ENCODE assay signal across 7 mouse cellular contexts in the genomic region with DNA sequence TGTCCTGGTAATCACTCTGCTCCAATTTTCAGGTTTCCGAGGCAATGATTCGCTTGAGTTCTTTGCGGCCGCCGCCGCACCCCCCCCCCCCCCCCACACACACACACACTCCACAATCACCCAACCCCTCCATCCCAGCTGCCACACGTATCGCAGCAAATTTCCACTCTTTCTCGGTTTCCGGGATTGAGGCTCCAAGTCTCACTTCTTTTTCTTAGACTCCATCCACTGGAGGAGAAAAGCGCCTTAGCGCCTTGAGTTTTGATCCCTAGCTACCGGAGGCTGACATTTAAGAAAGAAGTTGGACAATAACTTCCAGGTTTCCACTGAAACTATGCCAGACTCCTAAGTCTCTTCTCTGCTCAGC. TPM values are rescaled to one million over a fixed set of nuclear protein-coding genes. Genes with fewer than 3 reads are reported as not detected.
DNase-seq lines count a peak whose midpoint lies in the region; ATAC-seq and TF ChIP-seq lines count a peak whose summit lies in the region.

No protein-coding gene starts in this region.

- H3K4me1 ChIP-seq in lung, adult 2 months (ENCODE audit: control insufficient read depth, insufficient read depth, low read length) = peaks cover 6% of the 10 kb centered on the region; the same call in 1 of the 2 replicates
- H3K4me1 ChIP-seq in hindbrain, embryonic 11.5 days (replicated peaks; ENCODE audit: control insufficient read depth, insufficient read depth, low read length) = 0 out of 2 replicates have a peak, but pooled peaks cover 4% of the 10 kb centered on the region
- H3K4me1 ChIP-seq in midbrain, embryonic 10.5 days = peaks cover 19% of the 10 kb centered on the region

- DNase-seq in lung, adult 2 months = no peak
- DNase-seq in lung, adult 18-20 months = no peak
- DNase-seq in brain, adult 2 months (ENCODE audit: low read depth, low spot score) = peak; percentile 29
- DNase-seq in hindbrain, embryonic 11.5 days (ENCODE audit: low spot score) = no peak
- peak; percentile 51 for DNase-seq in midbrain, embryonic 10.5 days (ENCODE audit: low spot score)
- DNase-seq in ovary, postnatal 14 days (ENCODE audit: low spot score) = no peak
- DNase-seq in ovary, postnatal 36 days (ENCODE audit: low spot score) = no peak

- H3K27ac ChIP-seq in hindbrain, embryonic 11.5 days (ENCODE audit: low read depth, low read length) = peak overlapping the region; percentile 89
- H3K27ac ChIP-seq in midbrain, embryonic 10.5 days (replicated peaks) = peak overlapping the region; percentile 98

- no peaks in the 10 kb centered on the region for H3K36me3 ChIP-seq in hindbrain, embryonic 11.5 days (ENCODE audit: control insufficient read depth, insufficient read depth, low read length)
- peaks cover 8% of the 10 kb centered on the region; the same call in 1 of the 2 replicates for H3K36me3 ChIP-seq in midbrain, embryonic 10.5 days

- peak overlapping the region; percentile 56 for H3K4me2 ChIP-seq in hindbrain, embryonic 11.5 days (replicated peaks; ENCODE audit: low read depth, low read length)

- whole genome bisulfite sequencing in lung, adult 2 months = under 1% methylated on average over 13 of the region's 13 CpGs
- 0% methylated on average over 13 of the region's 13 CpGs for WGBS in hindbrain, embryonic 11.5 days
- 0% methylated on average over 13 of the region's 13 CpGs for WGBS in midbrain, embryonic 10.5 days

- peak overlapping the region; percentile 90 for H3K4me3 ChIP-seq in lung, adult 2 months (replicated peaks; ENCODE audit: extremely low read depth, low read depth, low read length)
- peak overlapping the region; percentile 72 for H3K4me3 ChIP-seq in hindbrain, embryonic 11.5 days (ENCODE audit: low read depth, low read length)
- peak overlapping the region; percentile 68 for H3K4me3 ChIP-seq in midbrain, embryonic 10.5 days

- TF ChIP-seq POLR2A in lung, adult 2 months (IDR thresholded peaks at IDR 0.05; ENCODE audit: borderline replicate concordance, extremely low read depth, low read depth, low read length) = no peak

- peak overlapping the region; percentile 80 for H3K9ac ChIP-seq in hindbrain, embryonic 11.5 days (ENCODE audit: low read depth, low read length)

- H3K9me3 ChIP-seq in hindbrain, embryonic 11.5 days (ENCODE audit: control insufficient read depth, low read length) = no peaks in the 10 kb centered on the region
- no peaks in the 10 kb centered on the region for H3K9me3 ChIP-seq in midbrain, embryonic 10.5 days (replicated peaks)

- no peaks in the 10 kb centered on the region for H3K27me3 ChIP-seq in hindbrain, embryonic 11.5 days (ENCODE audit: control insufficient read depth, insufficient read depth, low read length)
- H3K27me3 ChIP-seq in midbrain, embryonic 10.5 days (ENCODE audit: low read depth, poor library complexity, severe bottlenecking) = no peaks in the 10 kb centered on the region

- no peak for ATAC-seq in hindbrain, embryonic 11.5 days (ENCODE audit: low FRiP score)

- TF ChIP-seq CTCF in lung, adult 2 months (IDR thresholded peaks at IDR 0.05; ENCODE audit: insufficient read depth, low read length) = no peak

RNA-seq across cellular contexts. Expression of a gene that starts 0.8 kb away (rescaled TPM):
- polyA plus RNA-seq in lung, adult 2 months (2012; rRNA removed) = 11.3 and 13.4 TPM in 2 replicates
- polyA plus RNA-seq in hindbrain, embryonic 11.5 days (2014; fragmentation: Nextera tagmentation; extraction: Ambion mirVana) = 23.3 and 27.2 TPM in 2 replicates
- 23.6 and 27.3 TPM in 2 replicates for polyA plus RNA-seq in midbrain, embryonic 10.5 days (2016; fragmentation: Nextera tagmentation; extraction: Ambion mirVana)

RNA-seq across cellular contexts. Expression of a gene that starts 42.2 kb away (rescaled TPM):
- 2.9 and 4.3 TPM in 2 replicates for polyA plus RNA-seq in lung, adult 2 months (2012; rRNA removed)
- polyA plus RNA-seq in hindbrain, embryonic 11.5 days (2014; fragmentation: Nextera tagmentation; extraction: Ambion mirVana) = 20.2 and 24.6 TPM in 2 replicates
- polyA plus RNA-seq in midbrain, embryonic 10.5 days (2016; fragmentation: Nextera tagmentation; extraction: Ambion mirVana) = 32.6 and 35.3 TPM in 2 replicates

Comparison
In these comparisons a context has a peak if more than half of its experiments do, and no peak if none do; other contexts are left out.
1. DNase-seq: peak in brain, adult 2 months (single experiment) and midbrain, embryonic 10.5 days (single experiment); none in lung, adult 2 months (single experiment), lung, adult 18-20 months (0 of 2), hindbrain, embryonic 11.5 days (single experiment), ovary, postnatal 14 days (single experiment) and ovary, postnatal 36 days (single experiment).
2. Peak in every context shown above with its lines, with median percentiles within 50 percentile points of each other: H3K4me3 ChIP-seq.